Mouse (Mus musculus) lung, postnatal 0 days (tissue): ENCODE results near the gene Slc4a8. TPM values are rescaled to one million over a fixed set of nuclear protein-coding genes. Genes with fewer than 3 reads are reported as not detected.

Experiments used
- ATAC-seq: fragments of 200-750 bp; cut with Nextera tagmentation; 2 replicates; pipeline ENCODE4 v1.8.0; 2017; ENCODE audit warnings: moderate library complexity
- DNase-seq: peaks from one replicate; pipeline ENCODE4 v3.0.0-alpha.2; 2016; ENCODE audit warnings: low spot score
- H3K27ac ChIP-seq: fragments of 300-500 bp; sonication (generic); 2 replicates; pipeline ENCODE4 v1.5.1; 2014; ENCODE audit warnings: antibody characterized with exemption, mild to moderate bottlenecking, low read length, mixed read lengths
- H3K27me3 ChIP-seq: fragments of 300-500 bp; sonication (generic); replicated peaks from 2 replicates; pipeline ENCODE4 v1.6.1; 2014; ENCODE audit warnings: low read length, mixed read lengths; ENCODE audit not compliant: insufficient read depth
- H3K36me3 ChIP-seq: fragments of 300-500 bp; sonication (generic); 2 replicates; pipeline ENCODE4 v1.6.1; 2014; ENCODE audit warnings: low read length, mixed read lengths; ENCODE audit not compliant: insufficient read depth
- H3K4me1 ChIP-seq: fragments of 300-500 bp; sonication (generic); 2 replicates; pipeline ENCODE4 v1.6.1; 2014; ENCODE audit warnings: antibody characterized with exemption, low read depth, low read length, mixed read lengths; ENCODE audit not compliant: insufficient read depth
- H3K4me2 ChIP-seq: fragments of 300-500 bp; sonication (generic); replicated peaks from 2 replicates; pipeline ENCODE4 v1.6.1; 2014; ENCODE audit warnings: low read depth, mild to moderate bottlenecking, low read length, moderate library complexity, mixed read lengths
- H3K4me3 ChIP-seq: fragments of 300-500 bp; sonication (generic); 2 replicates; pipeline ENCODE4 v1.5.1; 2014; ENCODE audit warnings: low read depth, low read length
- H3K9ac ChIP-seq: fragments of 300-500 bp; sonication (generic); replicated peaks from 2 replicates; pipeline ENCODE4 v1.6.1; 2014; ENCODE audit warnings: low read depth, mild to moderate bottlenecking
- H3K9me3 ChIP-seq: fragments of 300-500 bp; sonication (generic); 2 replicates; pipeline ENCODE4 v1.6.1; 2016; ENCODE audit warnings: low read length, mixed read lengths
- CTCF ChIP-seq: IDR thresholded peaks from 2 replicates; pipeline ENCODE4 v1.5.1; 2016; ENCODE audit warnings: antibody characterized with exemption, mild to moderate bottlenecking
- EP300 ChIP-seq: IDR thresholded peaks from 2 replicates; pipeline ENCODE4 v1.6.1; 2016; ENCODE audit warnings: antibody characterized with exemption, mild to moderate bottlenecking, control low read depth
- WGBS: fragments of 180-500 bp; shearing (Covaris S2); extraction: QIAGEN DNeasy Blood & Tissue Kit; methylation state at CpG from one replicate; pipeline ENCODE4 v1.1.7; 2014; 5-methylcytosine and 5-hydroxymethylcytosine counted together
- polyA plus RNA-seq: library from polyadenylated mRNA; unstranded; fragments of >200 nt; fragmentation: Nextera tagmentation; extraction: Ambion mirVana; gene quantifications from 2 replicates; pipeline ENCODE4 v1.2.1, GENCODE M21; 2015

Gene Slc4a8
- polyA plus RNA-seq, 1 experiment from 2014 or later, result 5.5 TPM

DNA sequence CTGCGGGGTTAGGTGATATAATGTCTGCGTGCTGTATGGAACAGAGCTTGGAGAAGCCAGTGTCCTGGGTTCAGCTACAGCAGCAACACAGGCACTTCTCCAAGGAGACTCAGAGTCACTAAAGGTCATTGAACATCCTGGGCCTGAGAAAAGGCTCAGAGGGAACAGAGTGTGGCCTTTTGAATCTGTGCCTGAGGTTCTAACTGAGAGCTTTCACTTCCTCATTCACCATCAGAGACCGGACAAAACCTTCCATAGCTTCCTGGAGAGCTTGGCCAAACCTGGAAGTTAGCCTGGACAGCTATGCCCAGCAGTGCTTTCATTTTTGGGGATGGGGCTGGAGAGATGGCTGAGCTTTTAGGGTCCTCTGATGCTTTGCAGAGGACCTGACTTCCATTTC is 23.9 kb upstream of the Slc4a8 start:
- DNase-seq, result peak; percentile 32
- Histone ChIP-seq H3K27ac (no peak overlapping the region), H3K4me2 (no peak overlapping the region), H3K27me3 (no peaks in the 10 kb centered on the region), H3K4me3 (no peak overlapping the region), H3K9me3 (no peaks in the 10 kb centered on the region), H3K4me1 (no peaks in the 10 kb centered on the region), H3K9ac (no peak overlapping the region), H3K36me3 (no peaks in the 10 kb centered on the region)
- no peak for ATAC-seq
- TF ChIP-seq CTCF (no peak), EP300 (no peak)
- 87% methylated on average over 3 of the region's 3 CpGs for WGBS

DNA sequence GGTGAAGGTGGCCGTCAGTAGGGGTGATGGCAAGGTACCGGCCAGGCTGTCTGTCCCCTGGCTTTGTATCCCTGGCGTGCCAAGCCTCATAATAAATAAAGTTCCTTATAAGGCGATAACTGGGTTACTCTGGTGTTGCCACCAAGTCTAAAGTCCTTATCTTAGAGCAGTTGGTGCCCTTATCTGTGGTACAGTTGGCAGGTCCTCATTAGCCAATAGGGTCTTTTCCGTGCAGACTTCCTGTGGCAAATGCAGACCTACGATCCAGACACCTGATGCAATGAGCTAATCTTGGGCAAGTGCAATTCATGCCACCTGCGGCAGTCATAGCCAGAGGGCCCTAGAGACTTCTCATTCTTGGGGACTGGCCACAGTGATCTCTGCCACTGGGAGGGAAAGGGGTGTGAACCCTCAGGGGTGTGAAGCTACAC is 23.2 kb upstream of the Slc4a8 start:
- H3K36me3 ChIP-seq, result no peaks in the 10 kb centered on the region
- H3K9ac ChIP-seq, result no peak overlapping the region
- DNase-seq, result no peak
- TF ChIP-seq EP300, result no peak
- TF ChIP-seq CTCF, result no peak
- no peak overlapping the region for H3K4me3 ChIP-seq
- 73% methylated on average over 7 of the region's 7 CpGs for WGBS
- ATAC-seq, result no peak
- no peak overlapping the region for H3K4me2 ChIP-seq
- no peaks in the 10 kb centered on the region for H3K9me3 ChIP-seq
- H3K27ac ChIP-seq, result no peak overlapping the region
- no peaks in the 10 kb centered on the region for H3K4me1 ChIP-seq
- H3K27me3 ChIP-seq, result no peaks in the 10 kb centered on the region

DNA sequence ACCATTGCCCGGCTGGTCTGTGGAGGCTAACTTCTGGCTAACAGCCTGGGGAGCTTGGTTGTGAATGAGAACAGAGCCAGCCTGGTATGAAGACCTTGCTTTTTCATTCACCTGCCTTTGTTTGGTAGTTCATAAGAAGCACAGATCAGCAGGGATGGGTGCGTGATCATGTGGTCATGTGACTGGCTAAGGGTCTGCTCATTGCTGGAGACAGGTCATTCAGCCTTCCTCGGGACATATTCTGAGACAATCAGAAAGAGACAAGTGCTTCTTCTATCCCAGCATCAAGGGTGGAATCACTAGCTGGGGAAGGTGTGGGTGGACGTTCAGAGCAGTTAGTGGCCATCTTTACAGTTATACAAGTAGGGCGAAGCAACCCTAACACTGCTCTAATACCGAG is 22.1 kb upstream of the Slc4a8 start:
- no peaks in the 10 kb centered on the region for H3K9me3 ChIP-seq
- H3K4me3 ChIP-seq, result no peak overlapping the region
- no peaks in the 10 kb centered on the region for H3K36me3 ChIP-seq
- WGBS, result 77% methylated on average over 6 of the region's 6 CpGs
- DNase-seq, result no peak
- no peak overlapping the region for H3K27ac ChIP-seq
- no peak overlapping the region for H3K9ac ChIP-seq
- TF ChIP-seq EP300 (no peak), CTCF (no peak)
- no peaks in the 10 kb centered on the region for H3K27me3 ChIP-seq
- ATAC-seq, result no peak
- H3K4me2 ChIP-seq, result no peak overlapping the region
- no peaks in the 10 kb centered on the region for H3K4me1 ChIP-seq

DNA sequence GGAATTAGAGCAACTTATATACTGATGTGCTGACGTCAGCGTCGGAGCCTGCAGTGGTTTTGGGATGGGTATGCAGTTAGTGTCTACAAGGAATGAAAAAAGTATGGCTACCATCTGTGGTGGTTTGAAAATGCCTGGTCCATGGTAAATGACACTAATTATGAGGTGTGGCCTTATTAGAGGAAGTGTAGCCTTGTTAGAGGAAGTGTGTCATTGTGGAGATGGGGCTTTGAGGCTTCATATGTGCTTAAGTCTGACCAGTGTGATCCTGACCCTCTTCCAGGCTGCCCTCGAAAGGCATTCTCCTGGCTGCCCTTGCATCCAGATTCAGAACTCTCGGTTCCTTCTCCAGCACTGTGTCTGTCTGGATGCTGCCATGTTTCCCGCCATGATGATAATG is 18.3 kb upstream of the Slc4a8 start:
- H3K4me3 ChIP-seq, result no peak overlapping the region
- no peak overlapping the region for H3K9ac ChIP-seq
- no peak for ATAC-seq
- H3K4me2 ChIP-seq, result no peak overlapping the region
- H3K36me3 ChIP-seq, result no peaks in the 10 kb centered on the region
- H3K9me3 ChIP-seq, result no peaks in the 10 kb centered on the region
- H3K4me1 ChIP-seq, result no peaks in the 10 kb centered on the region
- no peak overlapping the region for H3K27ac ChIP-seq
- TF ChIP-seq EP300 (no peak), CTCF (no peak)
- no peaks in the 10 kb centered on the region for H3K27me3 ChIP-seq
- no peak for DNase-seq
- WGBS, result 90% methylated on average over 6 of the region's 6 CpGs

DNA sequence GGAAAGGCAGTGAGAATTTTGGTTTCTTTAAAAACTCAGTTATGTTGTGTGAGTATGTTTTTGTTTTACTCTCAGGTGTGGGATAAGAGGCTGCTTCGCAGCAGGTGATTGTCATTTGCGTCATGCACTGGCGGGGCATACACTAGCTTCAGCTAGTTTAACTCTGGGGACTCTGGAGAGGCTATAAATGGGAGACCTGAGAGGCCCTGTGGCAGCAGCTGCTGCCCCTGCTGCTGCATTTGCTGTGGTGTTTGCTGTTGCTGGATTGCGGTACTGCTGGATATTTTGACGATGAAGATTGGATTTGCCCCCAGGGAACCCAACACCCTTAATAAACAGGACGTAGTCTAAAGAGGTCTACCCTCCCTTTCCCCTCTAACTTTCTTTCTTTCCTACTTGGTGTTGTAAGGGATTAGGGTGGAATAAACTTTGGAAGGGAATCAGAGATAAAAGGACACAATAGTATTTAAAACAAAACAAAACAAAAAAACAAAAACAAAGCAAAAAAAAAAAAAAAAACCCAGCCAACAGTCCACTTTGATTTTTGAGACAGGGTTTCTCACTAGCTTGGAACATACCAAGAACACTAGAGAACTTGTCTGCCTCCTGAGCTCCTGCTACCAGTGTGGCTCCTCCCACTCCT is 14.9 kb upstream of the Slc4a8 start:
- Histone ChIP-seq H3K4me2 (no peak overlapping the region), H3K9me3 (no peaks in the 10 kb centered on the region), H3K4me3 (no peak overlapping the region), H3K36me3 (no peaks in the 10 kb centered on the region), H3K27me3 (no peaks in the 10 kb centered on the region), H3K27ac (no peak overlapping the region), H3K9ac (no peak overlapping the region), H3K4me1 (no peaks in the 10 kb centered on the region)
- WGBS, result 29% methylated on average over 6 of the region's 6 CpGs
- ATAC-seq (no peak), DNase-seq (peak; percentile 76)
- no peak for TF ChIP-seq CTCF
- no peak for TF ChIP-seq EP300

DNA sequence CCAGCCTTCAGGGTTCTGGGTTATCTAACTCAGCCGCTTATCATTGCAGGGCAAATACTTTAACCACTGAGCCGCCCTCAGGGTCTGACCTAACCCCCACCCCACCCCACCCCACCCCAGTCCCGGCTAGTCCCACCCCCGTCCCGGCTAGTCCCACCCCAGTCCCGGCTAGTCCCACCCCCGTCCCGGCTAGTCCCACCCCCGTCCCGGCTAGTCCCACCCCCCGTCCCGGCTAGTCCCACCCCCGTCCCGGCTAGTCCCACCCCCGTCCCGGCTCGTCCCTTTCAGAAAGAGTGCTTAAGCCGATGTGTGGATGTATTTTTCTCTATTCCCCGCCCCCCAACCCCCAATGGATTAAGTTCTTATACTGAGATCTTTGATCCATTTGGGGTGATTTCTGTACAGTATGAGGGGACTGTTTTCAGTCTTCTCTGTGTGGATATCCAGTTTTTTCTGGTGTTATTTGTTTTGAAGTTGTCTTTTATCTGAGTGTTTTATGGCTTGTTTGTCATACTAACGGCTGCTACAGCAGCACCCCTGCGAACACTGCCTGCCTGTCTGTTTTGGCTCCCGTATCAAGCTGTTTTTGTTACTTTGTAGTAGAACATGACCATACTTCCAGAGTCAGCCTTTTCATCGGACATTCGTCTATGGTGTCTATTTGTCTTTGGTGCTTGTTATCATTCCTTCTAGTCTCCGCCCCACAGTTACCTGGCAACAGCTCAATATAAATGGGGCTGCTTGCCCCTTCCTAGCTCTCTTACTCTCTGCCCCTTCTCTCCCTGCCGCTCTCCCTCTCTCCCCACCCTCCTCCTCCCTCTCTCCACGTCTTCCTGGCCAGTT is 14.2 kb upstream of the Slc4a8 start:
- DNase-seq, result no peak
- H3K9ac ChIP-seq, result no peak overlapping the region
- WGBS, result 3% methylated on average over 21 of the region's 27 CpGs

More for the DNA sequence above, 14.2 kb upstream of the Slc4a8 start:
- Histone ChIP-seq H3K27me3 (no peaks in the 10 kb centered on the region), H3K36me3 (no peaks in the 10 kb centered on the region), H3K27ac (no peak overlapping the region), H3K4me2 (peak overlapping the region; percentile 40), H3K4me1 (no peaks in the 10 kb centered on the region), H3K4me3 (no peak overlapping the region), H3K9me3 (no peaks in the 10 kb centered on the region)
- ATAC-seq, result peak; percentile 87
- TF ChIP-seq CTCF (no peak), EP300 (no peak)
